Mouse (Mus musculus) heart, postnatal 0 days (tissue): ENCODE results near the gene Gm20518. TPM values are rescaled to one million over a fixed set of nuclear protein-coding genes. Genes with fewer than 3 reads are reported as not detected.

Experiments
- ATAC-seq: fragments of 200-750 bp; cut with Nextera tagmentation; 2 replicates; pipeline ENCODE4 v1.8.0; 2017; ENCODE audit warnings: low read depth, moderate number of reproducible peaks, moderate library complexity; ENCODE audit not compliant: insufficient read depth
- DNase-seq: peaks from one replicate; pipeline ENCODE4 v3.0.0-alpha.2; 2016; ENCODE audit warnings: low spot score
- H3K27ac ChIP-seq: fragments of 300-500 bp; sonication (generic); 2 replicates; pipeline ENCODE4 v1.5.1; 2014; ENCODE audit warnings: low read depth, mild to moderate bottlenecking
- H3K27me3 ChIP-seq: fragments of 300-500 bp; sonication (generic); 2 replicates; pipeline ENCODE4 v1.6.1; 2014; ENCODE audit warnings: low read length, mixed read lengths; ENCODE audit not compliant: control insufficient read depth, insufficient read depth
- H3K36me3 ChIP-seq: fragments of 300-500 bp; sonication (generic); replicated peaks from 2 replicates; pipeline ENCODE4 v1.6.1; 2014; ENCODE audit warnings: low read length, mixed read lengths; ENCODE audit not compliant: control insufficient read depth, insufficient read depth
- H3K4me1 ChIP-seq: fragments of 300-500 bp; sonication (generic); 2 replicates; pipeline ENCODE4 v1.6.1; 2014; ENCODE audit warnings: antibody characterized with exemption; ENCODE audit not compliant: control insufficient read depth, insufficient read depth
- H3K4me2 ChIP-seq: fragments of 300-500 bp; sonication (generic); 2 replicates; pipeline ENCODE4 v1.6.1; 2014; ENCODE audit warnings: low read depth, mild to moderate bottlenecking, low read length, moderate library complexity
- H3K4me3 ChIP-seq: fragments of 300-500 bp; sonication (generic); 2 replicates; pipeline ENCODE4 v1.5.1; 2014; ENCODE audit warnings: low read depth, low read length
- H3K9ac ChIP-seq: fragments of 300-500 bp; sonication (generic); replicated peaks from 2 replicates; pipeline ENCODE4 v1.6.1; 2014; ENCODE audit warnings: low read depth, low read length, mixed read lengths
- H3K9me3 ChIP-seq: fragments of 300-500 bp; sonication (generic); replicated peaks from 2 replicates; pipeline ENCODE4 v1.6.1; 2016; ENCODE audit warnings: low read length; ENCODE audit not compliant: control insufficient read depth
- CTCF ChIP-seq: IDR thresholded peaks from 2 replicates; pipeline ENCODE4 v1.5.1; 2016; ENCODE audit warnings: antibody characterized with exemption, control low read depth, low read depth
- EP300 ChIP-seq: IDR thresholded peaks from 2 replicates; pipeline ENCODE4 v1.6.1; 2016; ENCODE audit warnings: antibody characterized with exemption, low read depth
- WGBS: fragments of 180-500 bp; shearing (Covaris S2); extraction: QIAGEN DNeasy Blood & Tissue Kit; methylation state at CpG from one replicate; pipeline ENCODE4 v1.1.7; 2014; 5-methylcytosine and 5-hydroxymethylcytosine counted together
- polyA plus RNA-seq: library from polyadenylated mRNA; unstranded; fragments of >200 nt; fragmentation: Nextera tagmentation; extraction: Ambion mirVana; gene quantifications from 2 replicates; pipeline ENCODE4 v1.2.1, GENCODE M21; 2015
- total RNA-seq: library from RNA; depleted of rRNA; stranded (reverse); fragments of >200 nt; gene quantifications from 2 replicates; pipeline ENCODE4 v1.2.3, GENCODE M21; 2014; ENCODE audit warnings: low replicate concordance

Gene Gm20518
- total and polyA plus RNA-seq, 2 experiments from 2014 or later, result 0.05 TPM; not detected in 1

- Histone ChIP-seq H3K9ac (no peak overlapping the region), H3K27ac (peak overlapping the region; percentile 95), H3K4me1 (peaks cover 24% of the 10 kb centered on the region), H3K4me2 (peak overlapping the region; percentile 11; the same call in 1 of the 2 replicates), H3K4me3 (no peak overlapping the region), H3K27me3 (no peaks in the 10 kb centered on the region), H3K36me3 (0 out of 2 replicates have a peak, but pooled peaks cover 4% of the 10 kb centered on the region), H3K9me3 (no peaks in the 10 kb centered on the region)
- TF ChIP-seq CTCF (no peak), EP300 (no peak)
- WGBS, result 12% methylated on average over 3 of the region's 3 CpGs
- DNase-seq (no peak), ATAC-seq (0 out of 2 replicates have a peak, but pooled peaks have one; percentile 9)
Measured at GRCm38 (mm10) chr16:17892606-17893005, 1.1 kb upstream of the Gm20518 start.

- H3K36me3 ChIP-seq, result 0 out of 2 replicates have a peak, but pooled peaks cover 4% of the 10 kb centered on the region
- peak overlapping the region; percentile 93 for H3K9ac ChIP-seq
- ATAC-seq, result peak; percentile 42
- TF ChIP-seq CTCF, result no peak
- TF ChIP-seq EP300, result no peak
- WGBS, result under 1% methylated on average over 41 of the region's 44 CpGs
- no peaks in the 10 kb centered on the region for H3K9me3 ChIP-seq
- peaks cover 24% of the 10 kb centered on the region for H3K4me1 ChIP-seq
- H3K27me3 ChIP-seq, result no peaks in the 10 kb centered on the region
- peak overlapping the region; percentile 95 for H3K27ac ChIP-seq
- H3K4me2 ChIP-seq, result peak overlapping the region; percentile 87
- H3K4me3 ChIP-seq, result peak overlapping the region; percentile 85
- peak; percentile 50 for DNase-seq
Measured at GRCm38 (mm10) chr16:17890917-17891566, 429 bp downstream of the Gm20518 start.

GRCm38 (mm10) chr16:17890342-17890727, 1.1 kb downstream of the Gm20518 start:
- H3K9me3 ChIP-seq, result no peaks in the 10 kb centered on the region
- no peaks in the 10 kb centered on the region for H3K27me3 ChIP-seq
- H3K36me3 ChIP-seq, result peaks cover 4% of the 10 kb centered on the region; the same call in 1 of the 2 replicates
- no peak for TF ChIP-seq EP300
- TF ChIP-seq CTCF, result no peak
- H3K4me1 ChIP-seq, result peaks cover 24% of the 10 kb centered on the region
- ATAC-seq, result no peak
- H3K9ac ChIP-seq, result 0 out of 2 replicates have a peak overlapping the region, but pooled peaks have one; percentile 93
- H3K4me2 ChIP-seq, result peak overlapping the region; percentile 87
- H3K4me3 ChIP-seq, result peak overlapping the region; percentile 85
- DNase-seq, result no peak
- 38% methylated on average over 2 of the region's 2 CpGs for WGBS
- no peak overlapping the region for H3K27ac ChIP-seq

GRCm38 (mm10) chr16:17889689-17890341, 1.7 kb downstream of the Gm20518 start:
- no peak for DNase-seq
- Histone ChIP-seq H3K27me3 (no peaks in the 10 kb centered on the region), H3K4me1 (peaks cover 24% of the 10 kb centered on the region), H3K9me3 (no peaks in the 10 kb centered on the region), H3K4me2 (peak overlapping the region; percentile 87), H3K9ac (no peak overlapping the region), H3K4me3 (peak overlapping the region; percentile 85; the same call in 1 of the 2 replicates), H3K36me3 (peaks cover 4% of the 10 kb centered on the region; the same call in 1 of the 2 replicates), H3K27ac (no peak overlapping the region)
- WGBS, result 82% methylated on average over 6 of the region's 6 CpGs
- ATAC-seq, result no peak
- no peak for TF ChIP-seq CTCF
- no peak for TF ChIP-seq EP300

GRCm38 (mm10) chr16:17884116-17884515, 7.4 kb downstream of the Gm20518 start:
- Histone ChIP-seq H3K27me3 (no peaks in the 10 kb centered on the region), H3K4me3 (no peak overlapping the region), H3K4me1 (peaks cover 6% of the 10 kb centered on the region; the same call in 1 of the 2 replicates), H3K36me3 (no peaks in the 10 kb centered on the region; the same call in 1 of the 2 replicates), H3K27ac (no peak overlapping the region), H3K9me3 (no peaks in the 10 kb centered on the region), H3K9ac (no peak overlapping the region), H3K4me2 (no peak overlapping the region)
- TF ChIP-seq CTCF, result no peak
- no peak for TF ChIP-seq EP300
- DNase-seq (no peak), ATAC-seq (no peak)
- WGBS, result 61% methylated on average over 6 of the region's 6 CpGs
